Mouse (Mus musculus): ENCODE results near the gene Slc8a3.

DNA sequence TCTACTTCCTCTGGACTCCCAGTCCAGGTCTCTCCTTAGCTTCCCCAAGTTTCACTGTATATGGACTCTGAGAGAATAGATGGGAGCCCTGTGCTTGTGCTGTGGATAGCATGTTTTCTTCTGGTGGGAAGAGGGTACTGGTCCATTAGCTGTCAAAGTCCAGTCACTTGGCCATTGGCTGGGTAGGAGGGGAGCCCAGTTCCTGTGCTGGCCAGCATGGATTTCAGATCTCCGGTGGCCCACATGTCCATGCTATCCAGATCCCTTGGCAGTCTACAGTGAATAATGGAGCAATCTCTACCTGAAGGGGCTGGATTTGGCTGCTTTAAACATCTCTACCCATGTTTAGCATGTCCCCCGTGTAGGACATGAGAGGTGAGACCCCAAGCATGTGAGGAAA is 148.0 kb downstream of the Slc8a3 start:
- TF ChIP-seq CTCF (IDR thresholded peaks at IDR 0.05; ENCODE audit: extremely low read depth, insufficient read depth, low read length) (no peak), POLR2A (IDR thresholded peaks at IDR 0.05; ENCODE audit: extremely low read depth, insufficient read depth, low read length) (no peak)

Data from cortical plate, adult 2 months (tissue).